In the genomic region with DNA sequence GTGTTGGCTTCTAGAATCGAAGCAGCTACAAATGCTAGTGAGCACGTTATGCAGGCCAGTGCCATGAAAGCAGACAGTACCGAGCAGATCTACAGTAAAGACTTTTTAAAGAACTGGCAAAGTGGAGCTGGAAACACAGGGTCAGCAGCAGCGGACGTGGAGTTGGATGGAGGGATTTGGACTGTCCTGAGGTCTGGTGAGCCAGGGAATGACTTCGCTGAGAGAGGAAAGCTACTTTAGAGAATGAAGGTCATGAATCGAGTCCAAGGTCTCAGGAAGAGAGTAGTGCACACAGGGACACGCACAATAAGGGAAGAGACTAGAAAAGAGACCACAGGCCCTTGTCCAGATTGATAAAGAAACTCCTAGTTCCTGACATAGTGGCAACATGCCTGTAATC, we compare ENCODE assay signal across 26 mouse cellular contexts. TPM values are rescaled to one million over a fixed set of nuclear protein-coding genes. Genes with fewer than 3 reads are reported as not detected.
A peak's percentile ranks its signal among the peaks of the same experiment; 100 is the strongest.
DNase-seq lines count a peak whose midpoint lies in the region; ATAC-seq and TF ChIP-seq lines count a peak whose summit lies in the region.
"Had no signal": no experiment of that assay in that cellular context is flagged by ENCODE, and none has a peak within 500 bp of the region (broad histone marks: within the 10 kb centered on the region; RNA-seq: fewer than 3 reads in every experiment).

No protein-coding gene starts in this region.

- no peak overlapping the region for H3K4me3 ChIP-seq in heart, embryonic 11.5 days (ENCODE audit: low read depth, low read length)
- peak overlapping the region; percentile 66 for H3K4me3 ChIP-seq in E14TG2a.4 (replicated peaks; ENCODE audit: low read length)
- H3K4me3 ChIP-seq in brown adipose tissue, adult 24 weeks (ENCODE audit: insufficient read depth, low read depth, low read length), result no peak overlapping the region
- H3K4me3 ChIP-seq in kidney, embryonic 16.5 days (ENCODE audit: low read length), result no peak overlapping the region
- H3K4me3 ChIP-seq: embryonic facial prominence, embryonic 13.5 days; heart, embryonic 15.5 days; hindbrain, embryonic 12.5 days; kidney, embryonic 15.5 days; lung, embryonic 15.5 days; stomach, embryonic 15.5 days had no signal

- H3K27ac ChIP-seq in heart, embryonic 11.5 days (ENCODE audit: low read depth, low read length), result no peak overlapping the region
- H3K27ac ChIP-seq in brown adipose tissue, adult 24 weeks (replicated peaks; ENCODE audit: low read depth, low read length), result peak overlapping the region; percentile 66
- H3K27ac ChIP-seq in kidney, embryonic 16.5 days (ENCODE audit: low read length), result no peak overlapping the region
- H3K27ac ChIP-seq: embryonic facial prominence, embryonic 13.5 days; heart, embryonic 15.5 days; hindbrain, embryonic 12.5 days; lung, embryonic 15.5 days; stomach, embryonic 15.5 days had no signal

- H3K9ac ChIP-seq in heart, embryonic 11.5 days (ENCODE audit: low read depth, low read length), result no peak overlapping the region
- H3K9ac ChIP-seq in kidney, embryonic 16.5 days (replicated peaks; ENCODE audit: low read length), result no peak overlapping the region
- H3K9ac ChIP-seq: embryonic facial prominence, embryonic 13.5 days; heart, embryonic 15.5 days; hindbrain, embryonic 12.5 days; kidney, embryonic 15.5 days; lung, embryonic 15.5 days; stomach, embryonic 15.5 days had no signal

- H3K4me1 ChIP-seq in heart, embryonic 11.5 days (ENCODE audit: control insufficient read depth, insufficient read depth, low read length), result peaks cover 8% of the 10 kb centered on the region
- peaks cover 67% of the 10 kb centered on the region for H3K4me1 ChIP-seq in E14TG2a.4 (replicated peaks; ENCODE audit: low read depth, low read length)
- peaks cover 3% of the 10 kb centered on the region; the same call in 1 of the 2 replicates for H3K4me1 ChIP-seq in brown adipose tissue, adult 24 weeks (ENCODE audit: control insufficient read depth, insufficient read depth, insufficient read length, low read length)
- H3K4me1 ChIP-seq in kidney, embryonic 16.5 days (ENCODE audit: insufficient read depth, low read length), result peaks cover 17% of the 10 kb centered on the region

- peaks cover 11% of the 10 kb centered on the region for H3K36me3 ChIP-seq in heart, embryonic 11.5 days (ENCODE audit: control insufficient read depth, insufficient read depth, low read length)
- H3K36me3 ChIP-seq in E14TG2a.4 (ENCODE audit: insufficient read depth, low read length), result peaks cover 71% of the 10 kb centered on the region
- peaks cover 29% of the 10 kb centered on the region for H3K36me3 ChIP-seq in kidney, embryonic 16.5 days (ENCODE audit: insufficient read depth, low read length)

- H3K4me2 ChIP-seq in heart, embryonic 11.5 days, result no peak overlapping the region
- no peak overlapping the region for H3K4me2 ChIP-seq in kidney, embryonic 16.5 days (replicated peaks; ENCODE audit: low read depth, low read length)
- H3K4me2 ChIP-seq: heart, embryonic 15.5 days; hindbrain, embryonic 12.5 days; lung, embryonic 15.5 days; stomach, embryonic 15.5 days had no signal

- WGBS in heart, embryonic 11.5 days (ENCODE audit: insufficient replicate concordance), result 88% methylated on average over 8 of the region's 8 CpGs
- 92% methylated on average over 8 of the region's 8 CpGs for WGBS in kidney, embryonic 16.5 days

- H3K27me3 ChIP-seq in heart, embryonic 11.5 days (ENCODE audit: control insufficient read depth, insufficient read depth, low read length), result no peaks in the 10 kb centered on the region
- no peaks in the 10 kb centered on the region for H3K27me3 ChIP-seq in E14TG2a.4 (ENCODE audit: insufficient read depth, low read length)
- H3K27me3 ChIP-seq in kidney, embryonic 16.5 days (ENCODE audit: insufficient read depth, low read length), result no peaks in the 10 kb centered on the region
- H3K27me3 ChIP-seq: embryonic facial prominence, embryonic 13.5 days; heart, embryonic 15.5 days; hindbrain, embryonic 12.5 days; kidney, embryonic 15.5 days; lung, embryonic 15.5 days; stomach, embryonic 15.5 days had no signal

- ATAC-seq in heart, embryonic 11.5 days (replicated peaks; ENCODE audit: insufficient number of reproducible peaks, low FRiP score, low TSS enrichment), result no peak
- no peak for ATAC-seq in kidney, embryonic 16.5 days (ENCODE audit: low FRiP score, low TSS enrichment)
- ATAC-seq: CD4-positive, CD25-positive, alpha-beta regulatory T cell, adult 4 months had no signal

- no peak for TF ChIP-seq CTCF in E14TG2a.4 (conservative IDR thresholded peaks at IDR 0.05; ENCODE audit: low read length)

- DNase-seq in adrenal gland, adult (ENCODE audit: inconsistent age in 2 of 2, low spot score in 1 of 2), result peak; percentile 65 to 89
- DNase-seq in adrenal gland, postnatal 4 days (ENCODE audit: low spot score in 2 of 2), result no peak
- peak; percentile 15 to 16 for DNase-seq in heart, postnatal 10 days
- DNase-seq in thymus, postnatal 4 days, result no peak
- DNase-seq: cerebellum, adult 11-12 months; gastrocnemius, postnatal 14 days; midbrain, embryonic 14.5 days; thymus, postnatal 14 days had no signal

- no peaks in the 10 kb centered on the region for H3K9me3 ChIP-seq in heart, embryonic 11.5 days (replicated peaks; ENCODE audit: control insufficient read depth, low read length)
- H3K9me3 ChIP-seq in E14TG2a.4 (ENCODE audit: low read length), result no peaks in the 10 kb centered on the region
- no peaks in the 10 kb centered on the region for H3K9me3 ChIP-seq in kidney, embryonic 16.5 days (ENCODE audit: low read length)
- H3K9me3 ChIP-seq: embryonic facial prominence, embryonic 13.5 days; heart, embryonic 15.5 days; hindbrain, embryonic 12.5 days; kidney, embryonic 15.5 days; lung, embryonic 15.5 days; stomach, embryonic 15.5 days had no signal

- intact Hi-C loops in heart, postnatal 10 days (cut with DNase I), result no loop called here

RNA-seq across cellular contexts. Expression of a gene that starts 1.6 kb away (rescaled TPM):
- total RNA-seq in adrenal gland, postnatal 4 days (2021), result 100 to 1,000 TPM; 102 to 104 TPM
- 10 to 100 TPM; 46.9 to 52.7 TPM for total RNA-seq in heart, postnatal 10 days (2021)
- 191 and 210 TPM in 2 replicates for polyA plus RNA-seq in heart, embryonic 11.5 days (2014; fragmentation: Nextera tagmentation; extraction: Ambion mirVana)
- 31.5 and 50.7 TPM in 2 replicates for polyA plus RNA-seq in brown adipose tissue, adult 24 weeks (2012; ENCODE audit: insufficient read depth, insufficient read length, missing spikeins)
- polyA plus RNA-seq in kidney, embryonic 16.5 days (2015; fragmentation: Nextera tagmentation; extraction: Ambion mirVana), result 305 and 323 TPM in 2 replicates

RNA-seq across cellular contexts. Expression of a gene that starts 2.1 kb away (rescaled TPM):
- 10 to 100 TPM; 19.2 to 22.7 TPM for total RNA-seq in adrenal gland, postnatal 4 days (2021)
- total RNA-seq in heart, postnatal 10 days (2021), result 10 to 100 TPM; 13.6 to 14.1 TPM
- 2.3 and 3.5 TPM in 2 replicates for polyA plus RNA-seq in heart, embryonic 11.5 days (2014; fragmentation: Nextera tagmentation; extraction: Ambion mirVana)
- 5.6 and 8.2 TPM in 2 replicates for polyA plus RNA-seq in brown adipose tissue, adult 24 weeks (2012; ENCODE audit: insufficient read depth, insufficient read length, missing spikeins)
- 4.1 TPM in 2 replicates for polyA plus RNA-seq in kidney, embryonic 16.5 days (2015; fragmentation: Nextera tagmentation; extraction: Ambion mirVana)

RNA-seq across cellular contexts. Expression of a gene that starts 16.7 kb away (rescaled TPM):
- total RNA-seq in adrenal gland, postnatal 4 days (2021), result 1 to 10 TPM in 1 of 2 experiments, under 1 TPM in 1; 0.62 to 2.3 TPM
- not detected for total RNA-seq in heart, postnatal 10 days (2021)
- 0.34 and 0.44 TPM in 2 replicates for polyA plus RNA-seq in heart, embryonic 11.5 days (2014; fragmentation: Nextera tagmentation; extraction: Ambion mirVana)
- not detected in 2 replicates for polyA plus RNA-seq in brown adipose tissue, adult 24 weeks (2012; ENCODE audit: insufficient read depth, insufficient read length, missing spikeins)
- 18.5 and 22.3 TPM in 2 replicates for polyA plus RNA-seq in kidney, embryonic 16.5 days (2015; fragmentation: Nextera tagmentation; extraction: Ambion mirVana)
- total RNA-seq: liver, adult 2 months; megakaryocyte progenitor cell, adult 5-6 weeks; neutrophil, adult 5-6 weeks had no signal

RNA-seq across cellular contexts. Expression of a gene that starts 16.7 kb away (rescaled TPM):
- total RNA-seq in adrenal gland, postnatal 4 days (2021), result not detected
- under 1 TPM in 1 of 2 experiments, not detected in 1; 0.31 TPM for total RNA-seq in heart, postnatal 10 days (2021)
- 0.67 TPM in 1 of 2 replicates, not detected in the other for polyA plus RNA-seq in heart, embryonic 11.5 days (2014; fragmentation: Nextera tagmentation; extraction: Ambion mirVana)
- polyA plus RNA-seq in brown adipose tissue, adult 24 weeks (2012; ENCODE audit: insufficient read depth, insufficient read length, missing spikeins), result not detected in 2 replicates
- polyA plus RNA-seq in kidney, embryonic 16.5 days (2015; fragmentation: Nextera tagmentation; extraction: Ambion mirVana), result not detected in 2 replicates
- total RNA-seq: gastrocnemius, postnatal 14 days; left cerebral cortex, postnatal 36 days; megakaryocyte progenitor cell, adult 5-6 weeks; neutrophil, adult 5-6 weeks had no signal
- polyA plus RNA-seq: brain, embryonic 14.5 days; CD4-positive, CD25-positive, alpha-beta regulatory T cell, adult 4 months; cortical plate, adult 2 months; heart, embryonic 15.5 days; intestine, embryonic 14.5 days; kidney, embryonic 15.5 days; liver, adult 2 months; midbrain, embryonic 14.5 days had no signal

RNA-seq across cellular contexts. Expression of a gene that starts 18.9 kb away (rescaled TPM):
- 10 to 100 TPM; 53.3 to 60.8 TPM for total RNA-seq in adrenal gland, postnatal 4 days (2021)
- total RNA-seq in heart, postnatal 10 days (2021), result 10 to 100 TPM; 21.9 to 22.8 TPM
- 44.3 and 49.7 TPM in 2 replicates for polyA plus RNA-seq in heart, embryonic 11.5 days (2014; fragmentation: Nextera tagmentation; extraction: Ambion mirVana)
- polyA plus RNA-seq in brown adipose tissue, adult 24 weeks (2012; ENCODE audit: insufficient read depth, insufficient read length, missing spikeins), result 13.6 and 21.4 TPM in 2 replicates
- polyA plus RNA-seq in kidney, embryonic 16.5 days (2015; fragmentation: Nextera tagmentation; extraction: Ambion mirVana), result 65.7 and 67.9 TPM in 2 replicates

Comparison
In these comparisons a context has a peak if more than half of its experiments do, and no peak if none do; other contexts are left out.
1. DNase-seq: peak in adrenal gland, adult (2 of 2) and heart, postnatal 10 days (2 of 2); none in adrenal gland, postnatal 4 days (0 of 2) and thymus, postnatal 4 days (single experiment).
2. RNA of a gene that starts 16.7 kb away (polyA plus RNA-seq): 18.5 to 22.3 TPM in kidney, embryonic 16.5 days; 0.34 to 0.44 TPM in heart, embryonic 11.5 days and not detected in brown adipose tissue, adult 24 weeks; every median in the first group is over 10 times any median in the second.